In the genomic region with DNA sequence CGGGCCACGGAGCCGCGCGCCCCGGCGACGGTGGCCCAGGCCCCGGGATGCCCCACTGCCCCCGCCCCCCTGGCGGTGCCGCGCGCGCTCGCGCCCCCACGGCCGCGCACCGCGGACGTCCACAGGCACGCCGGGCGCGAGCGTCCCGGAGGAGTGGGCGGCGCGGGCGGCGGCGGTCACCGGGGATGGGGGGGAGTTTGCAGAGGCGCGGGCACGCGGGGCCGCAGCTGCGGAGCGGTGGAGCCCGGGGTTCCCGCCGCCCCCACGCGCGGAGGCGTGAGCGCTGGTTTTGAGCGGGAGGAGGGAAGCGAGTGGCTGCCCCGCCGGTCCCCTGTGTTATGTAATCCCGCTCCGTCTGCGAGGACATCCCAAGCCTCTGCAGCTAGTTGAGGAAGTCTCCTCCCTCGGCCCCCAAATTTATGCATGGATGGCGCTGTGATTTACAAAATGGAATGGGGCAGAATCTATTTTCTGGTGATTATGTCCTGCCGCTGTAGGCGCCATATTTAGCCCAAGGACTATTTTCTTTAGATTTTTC, we compare ENCODE assay signal across 8 mouse cellular contexts. TPM values are rescaled to one million over a fixed set of nuclear protein-coding genes. Genes with fewer than 3 reads are reported as not detected.
A peak's percentile ranks its signal among the peaks of the same experiment; 100 is the strongest.
DNase-seq lines count a peak whose midpoint lies in the region; ATAC-seq and TF ChIP-seq lines count a peak whose summit lies in the region.

No protein-coding gene starts in this region.

- H3K36me3 ChIP-seq in intestine, postnatal 0 days (ENCODE audit: control insufficient read depth, insufficient read depth), result no peaks in the 10 kb centered on the region
- H3K36me3 ChIP-seq in midbrain, embryonic 11.5 days (ENCODE audit: control insufficient read depth, insufficient read depth, low read length), result no peaks in the 10 kb centered on the region

- H3K27me3 ChIP-seq in intestine, postnatal 0 days (replicated peaks; ENCODE audit: control insufficient read depth, insufficient read depth, low read length), result no peaks in the 10 kb centered on the region
- H3K27me3 ChIP-seq in midbrain, embryonic 11.5 days (ENCODE audit: control insufficient read depth, insufficient read depth, low read length), result no peaks in the 10 kb centered on the region

- H3K9ac ChIP-seq in intestine, postnatal 0 days (ENCODE audit: low read depth, low read length), result peak overlapping the region; percentile 90
- H3K9ac ChIP-seq in midbrain, embryonic 11.5 days (ENCODE audit: low read length), result peak overlapping the region; percentile 95

- intact Hi-C loops in left cerebral cortex, postnatal 4 days (cut with DNase I), result no loop called here

- peak overlapping the region; percentile 72 for H3K4me2 ChIP-seq in intestine, postnatal 0 days (replicated peaks; ENCODE audit: low read depth)
- H3K4me2 ChIP-seq in midbrain, embryonic 11.5 days, result peak overlapping the region; percentile 70

- H3K4me3 ChIP-seq in intestine, postnatal 0 days (ENCODE audit: low read depth, low read length), result peak overlapping the region; percentile 90
- H3K4me3 ChIP-seq in midbrain, embryonic 11.5 days (ENCODE audit: low read depth, low read length), result peak overlapping the region; percentile 78

- H3K9me3 ChIP-seq in intestine, postnatal 0 days (ENCODE audit: control insufficient read depth), result no peaks in the 10 kb centered on the region
- H3K9me3 ChIP-seq in midbrain, embryonic 11.5 days (ENCODE audit: control insufficient read depth, low read length), result no peaks in the 10 kb centered on the region

- no peaks in the 10 kb centered on the region for H3K4me1 ChIP-seq in intestine, postnatal 0 days (replicated peaks; ENCODE audit: control insufficient read depth, insufficient read depth, low read length)
- H3K4me1 ChIP-seq in midbrain, embryonic 11.5 days (ENCODE audit: control insufficient read depth, insufficient read depth, low read length), result peaks cover 9% of the 10 kb centered on the region

- WGBS in intestine, postnatal 0 days, result under 1% methylated on average over 44 of the region's 62 CpGs
- WGBS in midbrain, embryonic 11.5 days, result under 1% methylated on average over 36 of the region's 62 CpGs

- TF ChIP-seq CTCF in intestine, postnatal 0 days (IDR thresholded peaks at IDR 0.05; ENCODE audit: low read depth), result no peak

- ATAC-seq in granulocyte monocyte progenitor cell, adult 5-6 weeks (replicated peaks; ENCODE audit: poor library complexity, severe bottlenecking), result peak; percentile 88
- ATAC-seq in intestine, postnatal 0 days, result peak; percentile 75
- peak; percentile 79 for ATAC-seq in midbrain, embryonic 11.5 days (ENCODE audit: low FRiP score)

- DNase-seq in adrenal gland, adult 8-10 months, result peak; percentile 81
- DNase-seq in embryo, embryonic 11.5 days (ENCODE audit: low read depth, low spot score), result peak; percentile 66
- DNase-seq in left cerebral cortex, postnatal 4 days, result peak; percentile 87
- DNase-seq in midbrain, embryonic 11.5 days (ENCODE audit: low spot score, missing footprints), result peak; percentile 97
- DNase-seq in right cerebral cortex, postnatal 4 days, result peak; percentile 80
- DNase-seq in yolk sac, embryonic 10.5 days (ENCODE audit: low spot score), result peak; percentile 66

- H3K27ac ChIP-seq in intestine, postnatal 0 days (ENCODE audit: low read depth, low read length), result peak overlapping the region; percentile 99
- peak overlapping the region; percentile 99 for H3K27ac ChIP-seq in midbrain, embryonic 11.5 days (ENCODE audit: low read depth, low read length)

RNA-seq across cellular contexts. Expression of a gene that starts 0.7 kb away (rescaled TPM):
- 10 to 100 TPM; 28.7 to 61.2 (median 44.1) TPM for total RNA-seq in adrenal gland, adult 8-10 months (2022)
- 31.7 and 38.0 TPM in 2 replicates for total RNA-seq in granulocyte monocyte progenitor cell, adult 5-6 weeks (2014; fragmentation: Nextera tagmentation)
- 13.0 and 20.9 TPM in 2 replicates for total RNA-seq in granulocyte monocyte progenitor cell, adult 5-6 weeks (2017)
- 4.8 and 5.8 TPM in 2 replicates for polyA plus RNA-seq in intestine, postnatal 0 days (2015; fragmentation: Nextera tagmentation; extraction: Ambion mirVana)
- 10 to 100 TPM; 97.9 to 99.7 TPM for total RNA-seq in left cerebral cortex, postnatal 4 days (2021)
- 24.1 and 24.2 TPM in 2 replicates for polyA plus RNA-seq in midbrain, embryonic 11.5 days (2014; fragmentation: Nextera tagmentation; extraction: Ambion mirVana)

RNA-seq across cellular contexts. Expression of a gene that starts 48.7 kb away (rescaled TPM):
- 100 to 1,000 TPM; 313 to 362 (median 341) TPM for total RNA-seq in adrenal gland, adult 8-10 months (2022)
- 392 and 406 TPM in 2 replicates for total RNA-seq in granulocyte monocyte progenitor cell, adult 5-6 weeks (2014; fragmentation: Nextera tagmentation)
- 232 and 280 TPM in 2 replicates for total RNA-seq in granulocyte monocyte progenitor cell, adult 5-6 weeks (2017)
- polyA plus RNA-seq in intestine, postnatal 0 days (2015; fragmentation: Nextera tagmentation; extraction: Ambion mirVana), result 308 and 311 TPM in 2 replicates
- 100 to 1,000 TPM; 320 to 322 TPM for total RNA-seq in left cerebral cortex, postnatal 4 days (2021)
- 339 and 371 TPM in 2 replicates for polyA plus RNA-seq in midbrain, embryonic 11.5 days (2014; fragmentation: Nextera tagmentation; extraction: Ambion mirVana)

RNA-seq across cellular contexts. Expression of a gene that starts 51.7 kb away (rescaled TPM):
- 1 to 10 TPM in 3 of 4 experiments, under 1 TPM in 1; 0.73 to 3.5 (median 1.5) TPM for total RNA-seq in adrenal gland, adult 8-10 months (2022)
- 0.17 TPM in 1 of 2 replicates, not detected in the other for total RNA-seq in granulocyte monocyte progenitor cell, adult 5-6 weeks (2014; fragmentation: Nextera tagmentation)
- total RNA-seq in granulocyte monocyte progenitor cell, adult 5-6 weeks (2017), result not detected in 2 replicates
- polyA plus RNA-seq in intestine, postnatal 0 days (2015; fragmentation: Nextera tagmentation; extraction: Ambion mirVana), result 42.1 and 48.3 TPM in 2 replicates
- total RNA-seq in left cerebral cortex, postnatal 4 days (2021), result 10 to 100 TPM; 17.1 to 17.9 TPM
- polyA plus RNA-seq in midbrain, embryonic 11.5 days (2014; fragmentation: Nextera tagmentation; extraction: Ambion mirVana), result 2.3 and 2.9 TPM in 2 replicates

Comparison
In these comparisons a context has a peak if more than half of its experiments do, and no peak if none do; other contexts are left out.
1. Peak in every context shown above with its lines: DNase-seq, ATAC-seq, H3K4me3 ChIP-seq and H3K27ac ChIP-seq.
2. RNA of a gene that starts 51.7 kb away (total RNA-seq): 17.1 to 17.9 TPM in left cerebral cortex, postnatal 4 days; 0.73 to 3.5 TPM in adrenal gland, adult 8-10 months and 0.17 TPM in granulocyte monocyte progenitor cell, adult 5-6 weeks; every median in the first group is over 4 times any median in the second.